Mouse (Mus musculus) embryonic fibroblast, embryonic 13.5 days (primary cell): ENCODE results near the gene Uba7.

ENCODE experiments used
- CTCF ChIP-seq: IDR thresholded peaks from 2 replicates; pipeline ENCODE4 v1.5.1; 2011; ENCODE audit warnings: mild to moderate bottlenecking, control low read depth, low read length, moderate library complexity, borderline replicate concordance; ENCODE audit not compliant: insufficient read depth
- POLR2A ChIP-seq: IDR thresholded peaks from 2 replicates; pipeline ENCODE4 v1.6.1; 2011; ENCODE audit warnings: low read depth, mild to moderate bottlenecking, control low read depth, low read length, moderate library complexity

DNA sequence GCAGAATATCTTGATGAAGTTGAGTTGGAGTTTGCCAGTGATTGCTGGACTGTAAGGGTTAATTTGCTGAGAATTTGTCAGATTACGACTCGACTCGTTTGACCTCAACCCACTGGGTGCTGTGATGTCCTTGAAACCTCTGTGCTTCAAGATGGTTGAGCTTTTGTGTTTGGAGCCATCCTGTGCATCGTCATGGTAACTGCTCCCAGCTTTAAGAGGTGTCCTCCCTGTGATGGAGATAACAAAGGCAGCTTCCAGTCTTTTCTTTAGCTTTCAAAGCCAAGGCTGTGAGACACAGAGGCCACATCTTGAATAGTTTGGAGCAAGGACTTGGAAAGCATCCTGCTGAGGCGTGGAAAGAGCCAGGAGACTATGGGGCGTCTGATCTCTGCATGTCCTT lies 18.2 kb upstream of the Uba7 start:
- TF ChIP-seq CTCF = no peak
- TF ChIP-seq POLR2A = no peak
